In the genomic region with DNA sequence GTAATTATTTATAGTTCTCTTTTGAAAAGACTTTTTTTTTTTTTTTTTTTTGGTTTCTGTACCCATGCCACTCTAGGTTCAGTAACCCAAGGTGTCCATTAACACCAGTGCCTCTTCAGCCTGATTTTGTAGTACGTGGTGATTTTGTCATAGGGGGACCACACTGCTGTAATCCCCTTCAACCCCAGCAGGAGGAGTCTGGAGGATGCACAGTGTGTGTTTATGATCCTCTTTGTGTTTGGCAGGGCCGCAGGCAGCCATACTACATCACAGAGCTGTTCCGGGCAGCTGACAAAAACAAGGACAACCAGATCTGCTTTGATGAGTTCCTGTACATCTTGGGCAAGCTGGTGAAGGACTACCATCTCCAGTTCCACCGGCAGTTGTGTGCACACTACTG, we compare ENCODE assay signal across 1 mouse cellular context.
TF ChIP-seq lines count a peak whose summit lies in the region.

No protein-coding gene starts in this region.

TF ChIP-seq in ES-E14, 5 proteins besides CTCF, POLR2A, EP300 and RAD21:
- TF ChIP-seq ZC3H11A (IDR thresholded peaks at IDR 0.05; ENCODE audit: borderline replicate concordance, low read depth, low read length) = no peak
- TF ChIP-seq CHD2 (IDR thresholded peaks at IDR 0.05; ENCODE audit: low read depth, low read length) = no peak
- TF ChIP-seq ZNF384 (IDR thresholded peaks at IDR 0.05; ENCODE audit: low read depth, low read length) = no peak
